Mouse (Mus musculus) heart, embryonic 15.5 days (tissue): ENCODE results near the gene Efnb3. TPM values are rescaled to one million over a fixed set of nuclear protein-coding genes. Genes with fewer than 3 reads are reported as not detected.

Source experiments
- ATAC-seq: fragments of 200-750 bp; cut with Nextera tagmentation; replicated peaks from 2 replicates; pipeline ENCODE4 v1.8.0; 2017; ENCODE audit warnings: low read depth, moderate TSS enrichment; ENCODE audit not compliant: insufficient number of reproducible peaks, insufficient read depth, low FRiP score
- H3K27ac ChIP-seq: fragments of 300-500 bp; sonication (generic); 2 replicates; pipeline ENCODE4 v1.5.1; 2015; ENCODE audit warnings: mild to moderate bottlenecking, inconsistent platforms
- H3K27me3 ChIP-seq: fragments of 300-500 bp; sonication (generic); 2 replicates; pipeline ENCODE4 v1.6.1; 2015; ENCODE audit warnings: inconsistent platforms
- H3K36me3 ChIP-seq: fragments of 300-500 bp; sonication (generic); 2 replicates; pipeline ENCODE4 v1.6.1; 2015; ENCODE audit warnings: mild to moderate bottlenecking, inconsistent platforms
- H3K4me1 ChIP-seq: fragments of 300-500 bp; sonication (generic); replicated peaks from 2 replicates; pipeline ENCODE4 v1.6.1; 2015; ENCODE audit warnings: inconsistent platforms
- H3K4me2 ChIP-seq: fragments of 300-500 bp; sonication (generic); 2 replicates; pipeline ENCODE4 v1.6.1; 2015; ENCODE audit warnings: inconsistent platforms, mild to moderate bottlenecking, moderate library complexity
- H3K4me3 ChIP-seq: fragments of 300-500 bp; sonication (generic); 2 replicates; pipeline ENCODE4 v1.5.1; 2015; ENCODE audit warnings: mild to moderate bottlenecking, inconsistent platforms
- H3K9ac ChIP-seq: fragments of 300-500 bp; sonication (generic); 2 replicates; pipeline ENCODE4 v1.6.1; 2015; ENCODE audit warnings: mild to moderate bottlenecking, inconsistent platforms
- H3K9me3 ChIP-seq: fragments of 300-500 bp; sonication (generic); replicated peaks from 2 replicates; pipeline ENCODE4 v1.6.1; 2016; ENCODE audit warnings: inconsistent platforms
- WGBS: fragments of 180-500 bp; shearing (Covaris S2); methylation state at CpG from one replicate; pipeline ENCODE4 v1.1.7; 2015; ENCODE audit warnings: mixed read lengths; 5-methylcytosine and 5-hydroxymethylcytosine counted together
- polyA plus RNA-seq: library from polyadenylated mRNA; unstranded; fragments of >200 nt; fragmentation: Nextera tagmentation; extraction: Ambion mirVana; gene quantifications from 2 replicates; pipeline ENCODE4 v1.2.1, GENCODE M21; 2015

Gene Efnb3
- polyA plus RNA-seq, 1 experiment from 2014 or later = 53.8 TPM

- H3K9me3 ChIP-seq = no peaks in the 10 kb centered on the region
- H3K4me3 ChIP-seq = peak overlapping the region; percentile 81
- peaks cover 3% of the 10 kb centered on the region for H3K36me3 ChIP-seq
- H3K27ac ChIP-seq = peak overlapping the region; percentile 91
- ATAC-seq = no peak
- peak overlapping the region; percentile 79 for H3K4me2 ChIP-seq
- H3K9ac ChIP-seq = peak overlapping the region; percentile 5; the same call in 1 of the 2 replicates
- no peaks in the 10 kb centered on the region for H3K27me3 ChIP-seq
- H3K4me1 ChIP-seq = peaks cover 29% of the 10 kb centered on the region
- 60% methylated on average over 9 of the region's 9 CpGs for WGBS
Observed at GRCm38 (mm10) chr11:69582230-69582805, 22.3 kb upstream of the Efnb3 start.

DNA sequence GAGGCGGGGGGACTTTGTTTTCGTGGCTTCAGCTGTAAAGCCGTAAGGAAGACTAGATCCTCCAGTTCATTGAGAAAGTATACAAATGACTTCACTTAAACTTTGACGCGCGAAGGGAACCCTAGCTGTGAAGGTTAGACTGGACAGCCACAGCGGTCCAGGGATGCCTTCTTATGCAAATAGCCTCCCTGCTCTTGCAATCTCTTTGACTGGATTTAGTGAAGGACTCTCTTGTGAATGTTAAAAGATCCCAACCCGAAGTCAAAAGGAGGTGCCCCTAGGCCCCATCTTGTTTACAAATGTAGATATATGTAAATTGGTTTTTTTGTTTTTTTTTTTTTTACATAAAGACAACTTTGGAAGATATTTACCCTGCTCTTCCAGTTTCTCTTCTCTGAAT, 21.8 kb upstream of the Efnb3 start:
- no peak for ATAC-seq
- Histone ChIP-seq H3K4me1 (peaks cover 33% of the 10 kb centered on the region), H3K4me2 (peak overlapping the region; percentile 79), H3K4me3 (peak overlapping the region; percentile 81), H3K27me3 (no peaks in the 10 kb centered on the region), H3K36me3 (0 out of 2 replicates have a peak, but pooled peaks cover 2% of the 10 kb centered on the region), H3K9me3 (no peaks in the 10 kb centered on the region), H3K9ac (peak overlapping the region; percentile 81), H3K27ac (peak overlapping the region; percentile 91)
- WGBS = under 1% methylated on average over 8 of the region's 8 CpGs

DNA sequence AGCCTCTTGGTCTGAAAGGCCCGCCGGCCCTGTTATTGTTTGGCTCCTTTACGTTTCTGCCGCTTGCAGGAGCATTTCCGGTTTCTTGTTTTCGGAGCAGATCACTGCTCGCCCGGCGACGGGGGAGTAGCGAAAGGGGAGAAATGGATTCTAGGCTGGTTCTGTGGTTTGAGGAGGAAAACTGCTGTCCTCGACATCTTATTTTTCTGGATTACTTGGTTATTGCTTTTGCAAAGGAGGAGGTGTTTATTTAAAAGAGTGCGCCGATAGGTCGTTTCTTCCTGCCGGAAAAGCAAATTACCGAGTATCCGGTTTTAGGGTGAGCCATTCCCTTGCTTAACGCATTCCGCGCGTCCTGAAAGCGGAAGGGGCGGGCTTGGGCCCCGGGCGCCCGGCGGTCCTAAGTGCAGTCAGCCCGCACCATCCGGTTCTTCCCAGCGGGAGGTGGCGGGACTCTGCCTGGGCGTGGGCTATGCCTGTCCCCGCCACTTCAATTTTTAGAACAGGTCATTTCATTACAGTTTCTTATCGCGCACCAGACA, 21.2 kb upstream of the Efnb3 start:
- Histone ChIP-seq H3K36me3 (0 out of 2 replicates have a peak, but pooled peaks cover 2% of the 10 kb centered on the region), H3K4me1 (peaks cover 34% of the 10 kb centered on the region), H3K9ac (peak overlapping the region; percentile 81), H3K4me3 (peak overlapping the region; percentile 81), H3K27ac (peak overlapping the region; percentile 91), H3K9me3 (no peaks in the 10 kb centered on the region), H3K4me2 (peak overlapping the region; percentile 79), H3K27me3 (no peaks in the 10 kb centered on the region)
- whole genome bisulfite sequencing = under 1% methylated on average over 36 of the region's 36 CpGs
- peak; percentile 78 for ATAC-seq

DNA sequence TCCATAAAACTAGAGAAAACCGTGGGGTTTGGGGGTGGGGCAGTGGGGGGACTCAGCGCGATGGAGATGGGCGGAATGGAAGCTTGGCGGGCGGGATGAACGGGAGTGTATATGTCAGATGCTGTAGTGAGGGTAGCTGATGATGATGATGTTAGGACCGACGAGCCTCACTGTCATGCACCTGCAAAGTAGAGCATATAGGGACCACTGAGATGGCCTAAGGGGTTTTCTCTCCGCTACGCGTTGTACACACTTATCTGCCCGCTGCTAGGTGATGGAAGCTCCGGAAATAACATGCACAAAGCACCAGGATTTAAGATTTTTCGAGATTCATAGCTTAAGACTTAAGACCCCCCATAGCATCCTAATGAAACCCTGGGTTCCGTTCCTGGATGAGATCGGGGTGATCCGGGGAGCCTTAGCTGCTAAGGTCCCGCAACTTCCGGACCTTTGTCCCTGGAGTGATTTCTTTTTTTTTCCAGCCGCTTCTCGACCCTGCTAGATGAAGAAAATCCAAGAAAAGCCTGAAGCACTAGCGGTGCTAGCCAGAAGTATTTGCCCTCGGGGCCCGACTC, 20.7 kb upstream of the Efnb3 start:
- WGBS = under 1% methylated on average over 25 of the region's 25 CpGs
- peak overlapping the region; percentile 81 for H3K9ac ChIP-seq
- peak; percentile 5; the same call in 1 of the 2 replicates for ATAC-seq
- 0 out of 2 replicates have a peak, but pooled peaks cover 2% of the 10 kb centered on the region for H3K36me3 ChIP-seq
- H3K27ac ChIP-seq = peak overlapping the region; percentile 91
- H3K4me1 ChIP-seq = peaks cover 34% of the 10 kb centered on the region
- H3K4me3 ChIP-seq = peak overlapping the region; percentile 81
- H3K4me2 ChIP-seq = peak overlapping the region; percentile 79
- H3K27me3 ChIP-seq = no peaks in the 10 kb centered on the region
- no peaks in the 10 kb centered on the region for H3K9me3 ChIP-seq

- Histone ChIP-seq H3K9ac (peak within 1 kb of the TSS; percentile 81), H3K4me1 (peaks cover 35% of the 10 kb centered on the region), H3K4me3 (peak within 1 kb of the TSS; percentile 81), H3K27me3 (no peaks in the 10 kb centered on the region), H3K4me2 (peak within 1 kb of the TSS; percentile 79), H3K27ac (peak within 1 kb of the TSS; percentile 91), H3K36me3 (0 out of 2 replicates have a peak, but pooled peaks cover 2% of the 10 kb centered on the region), H3K9me3 (no peaks in the 10 kb centered on the region)
- peak; percentile 63 for ATAC-seq
- WGBS = 0% methylated on average over 13 of the region's 13 CpGs
Observed at GRCm38 (mm10) chr11:69580091-69580514, 20.1 kb upstream of the Efnb3 start, which contains the start of the genes Wrap53 and Trp53. Gene Wrap53 (minus strand): TSS chr11:69580255. Gene Trp53 (plus strand): TSS chr11:69580359.

DNA sequence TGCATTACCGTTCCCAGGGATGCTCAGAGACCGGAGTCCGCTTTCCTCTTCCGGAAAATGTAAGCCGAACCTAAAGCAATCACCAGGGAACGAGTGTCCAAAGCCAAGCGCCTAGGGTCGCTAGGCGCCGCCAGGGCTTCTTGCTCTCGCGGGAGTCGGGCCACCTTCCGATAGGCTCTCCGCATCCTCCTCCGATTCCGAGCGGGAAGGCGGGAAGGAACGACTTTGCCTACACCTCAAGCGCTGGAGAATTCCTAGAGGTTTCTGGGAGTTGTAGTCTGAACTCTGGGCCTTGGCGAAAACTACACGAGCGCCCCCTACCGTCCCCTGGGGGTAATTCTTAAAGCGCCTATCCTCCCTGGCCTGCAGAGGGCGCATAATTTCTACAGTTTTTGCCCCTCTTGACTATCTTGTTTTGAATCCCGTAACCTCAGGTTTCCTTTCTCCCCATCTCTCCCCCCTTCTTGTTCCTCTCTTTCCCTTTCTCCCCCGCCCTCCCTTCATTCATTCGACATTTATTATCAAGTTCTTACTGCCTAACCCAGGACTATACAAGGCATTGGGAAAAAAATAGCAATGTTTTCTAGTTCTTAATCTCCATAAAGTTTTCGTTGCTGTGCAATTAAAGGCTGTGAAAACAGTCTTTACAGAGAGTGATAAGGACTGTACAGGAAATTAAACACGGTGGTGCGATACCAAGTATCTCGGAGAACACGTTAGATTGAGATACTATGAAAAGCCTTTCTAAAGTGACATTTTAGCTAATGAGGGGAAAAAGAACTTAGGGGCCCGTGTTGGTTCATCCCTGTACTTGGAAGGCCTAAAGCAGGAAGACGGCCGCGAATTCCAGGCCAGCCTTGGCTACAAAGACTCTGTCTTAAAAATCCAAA, 19.4 kb upstream of the Efnb3 start:
- Histone ChIP-seq H3K27ac (peak overlapping the region; percentile 91), H3K4me1 (peaks cover 36% of the 10 kb centered on the region), H3K36me3 (0 out of 2 replicates have a peak, but pooled peaks cover 2% of the 10 kb centered on the region), H3K9me3 (no peaks in the 10 kb centered on the region), H3K9ac (peak overlapping the region; percentile 81), H3K27me3 (no peaks in the 10 kb centered on the region), H3K4me2 (peak overlapping the region; percentile 79), H3K4me3 (peak overlapping the region; percentile 81)
- WGBS = 1% methylated on average over 39 of the region's 39 CpGs
- ATAC-seq = peak; percentile 90

DNA sequence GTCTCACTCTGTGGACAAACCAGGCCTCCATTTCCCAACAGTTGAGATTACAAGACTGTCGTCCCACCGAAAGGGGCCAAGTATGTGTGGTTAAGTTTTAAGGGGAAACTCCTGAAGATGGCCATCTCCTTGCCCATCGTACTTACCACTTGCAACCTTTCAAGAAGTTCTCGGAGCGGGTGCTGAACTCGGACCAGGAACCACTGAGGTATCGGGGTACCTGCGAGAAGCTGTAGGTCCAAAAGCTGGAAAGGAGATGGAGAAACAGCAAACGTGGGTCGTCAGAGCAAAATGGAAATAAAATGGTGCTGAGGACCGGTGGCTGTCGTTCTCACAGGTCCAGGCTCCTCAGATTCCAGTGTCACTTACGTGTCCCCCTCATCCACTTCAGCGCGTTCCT, 18.3 kb upstream of the Efnb3 start:
- H3K27ac ChIP-seq = no peak overlapping the region
- ATAC-seq = no peak
- peaks cover 36% of the 10 kb centered on the region for H3K4me1 ChIP-seq

DNA sequence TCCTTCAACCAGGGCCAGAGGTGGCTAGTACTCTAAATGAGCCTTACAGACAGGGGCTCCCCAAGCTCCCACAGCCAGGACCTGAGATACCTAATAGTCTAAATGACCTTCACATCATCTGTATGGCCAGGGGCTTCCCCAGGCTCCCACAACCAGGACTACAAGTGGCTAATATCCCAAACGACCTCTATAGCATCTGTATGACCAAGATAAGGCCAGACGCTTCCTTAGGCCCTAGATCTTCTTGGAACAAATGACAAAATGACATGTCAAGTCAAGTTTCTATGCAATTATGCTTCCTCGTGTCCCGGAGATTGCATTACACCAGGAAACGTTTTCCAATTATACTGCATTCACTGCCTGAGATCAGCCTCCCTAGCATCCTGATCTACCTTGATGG, 16.3 kb upstream of the Efnb3 start:
- no peak overlapping the region for H3K27ac ChIP-seq
- no peak for ATAC-seq
- 54% methylated on average over 5 of the region's 5 CpGs for WGBS

More for the DNA sequence above, 18.3 kb upstream of the Efnb3 start:
- H3K27me3 ChIP-seq = no peaks in the 10 kb centered on the region
- no peaks in the 10 kb centered on the region for H3K9me3 ChIP-seq
- H3K4me3 ChIP-seq = peak overlapping the region; percentile 81
- WGBS = 8% methylated on average over 15 of the region's 15 CpGs
- 0 out of 2 replicates have a peak, but pooled peaks cover 5% of the 10 kb centered on the region for H3K36me3 ChIP-seq
- peak overlapping the region; percentile 72 for H3K9ac ChIP-seq
- peak overlapping the region; percentile 78 for H3K4me2 ChIP-seq

GRCm38 (mm10) chr11:69575220-69575619, 15.2 kb upstream of the Efnb3 start:
- peaks cover 20% of the 10 kb centered on the region for H3K36me3 ChIP-seq
- WGBS = 54% methylated on average over 3 of the region's 3 CpGs
- peaks cover 23% of the 10 kb centered on the region for H3K4me1 ChIP-seq
- no peak for ATAC-seq
- H3K4me2 ChIP-seq = no peak overlapping the region
- H3K9me3 ChIP-seq = no peaks in the 10 kb centered on the region
- H3K27me3 ChIP-seq = no peaks in the 10 kb centered on the region
- no peak overlapping the region for H3K27ac ChIP-seq
- no peak overlapping the region for H3K9ac ChIP-seq
- H3K4me3 ChIP-seq = no peak overlapping the region

More for the DNA sequence above, 16.3 kb upstream of the Efnb3 start:
- H3K36me3 ChIP-seq = peaks cover 11% of the 10 kb centered on the region; the same call in 1 of the 2 replicates
- peaks cover 23% of the 10 kb centered on the region for H3K4me1 ChIP-seq
- H3K4me2 ChIP-seq = no peak overlapping the region
- H3K9ac ChIP-seq = no peak overlapping the region
- H3K27me3 ChIP-seq = no peaks in the 10 kb centered on the region
- H3K4me3 ChIP-seq = no peak overlapping the region
- H3K9me3 ChIP-seq = no peaks in the 10 kb centered on the region

GRCm38 (mm10) chr11:69565131-69565530, 5.1 kb upstream of the Efnb3 start:
- peaks cover 22% of the 10 kb centered on the region for H3K4me1 ChIP-seq
- H3K4me2 ChIP-seq = no peak overlapping the region
- H3K27me3 ChIP-seq = no peaks in the 10 kb centered on the region
- peaks cover 12% of the 10 kb centered on the region for H3K36me3 ChIP-seq
- no peak overlapping the region for H3K9ac ChIP-seq
- no peaks in the 10 kb centered on the region for H3K9me3 ChIP-seq
- WGBS = 76% methylated on average over 8 of the region's 8 CpGs
- no peak for ATAC-seq
- no peak overlapping the region for H3K27ac ChIP-seq
- no peak overlapping the region for H3K4me3 ChIP-seq

DNA sequence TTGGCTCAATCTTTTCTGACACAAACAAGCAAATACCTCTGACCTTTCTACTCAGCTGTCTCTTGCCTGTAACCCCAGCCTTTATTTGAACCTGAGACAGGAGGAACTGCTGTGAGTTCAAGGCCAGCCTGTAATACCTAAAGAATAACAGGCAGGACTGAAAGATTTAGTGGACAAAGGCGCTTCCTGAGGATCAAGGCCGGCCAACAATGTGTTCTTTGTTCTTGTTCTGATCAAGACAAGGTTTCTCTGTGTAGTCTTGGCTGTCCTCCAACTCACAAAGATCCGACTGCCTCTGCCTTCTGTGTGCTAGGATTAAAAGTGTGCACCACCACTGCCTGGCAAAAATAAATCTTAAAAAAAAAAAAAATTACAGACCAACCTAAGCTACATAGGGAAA, 4.4 kb upstream of the Efnb3 start:
- no peak overlapping the region for H3K4me2 ChIP-seq
- 67% methylated on average over 3 of the region's 3 CpGs for WGBS
- H3K9ac ChIP-seq = no peak overlapping the region
- peaks cover 27% of the 10 kb centered on the region for H3K4me1 ChIP-seq
- H3K9me3 ChIP-seq = no peaks in the 10 kb centered on the region
- H3K27me3 ChIP-seq = no peaks in the 10 kb centered on the region
- ATAC-seq = no peak
- H3K36me3 ChIP-seq = 0 out of 2 replicates have a peak, but pooled peaks cover 9% of the 10 kb centered on the region
- H3K27ac ChIP-seq = no peak overlapping the region
- no peak overlapping the region for H3K4me3 ChIP-seq
